Mouse (Mus musculus) cerebellum, adult 2 months (tissue): ENCODE data around the gene Cachd1.

ENCODE experiments used
- CTCF ChIP-seq: fragments of 200-500 bp; IDR thresholded peaks from 2 replicates; pipeline ENCODE4 v1.5.1; 2011; ENCODE audit warnings: low read depth, mild to moderate bottlenecking, control low read depth, low read length, moderate library complexity, borderline replicate concordance; ENCODE audit not compliant: insufficient read depth
- POLR2A ChIP-seq: fragments of 200-500 bp; IDR thresholded peaks from 2 replicates; pipeline ENCODE4 v1.6.1; 2011; ENCODE audit warnings: low read length, control low read depth, borderline replicate concordance; ENCODE audit not compliant: insufficient read depth

DNA sequence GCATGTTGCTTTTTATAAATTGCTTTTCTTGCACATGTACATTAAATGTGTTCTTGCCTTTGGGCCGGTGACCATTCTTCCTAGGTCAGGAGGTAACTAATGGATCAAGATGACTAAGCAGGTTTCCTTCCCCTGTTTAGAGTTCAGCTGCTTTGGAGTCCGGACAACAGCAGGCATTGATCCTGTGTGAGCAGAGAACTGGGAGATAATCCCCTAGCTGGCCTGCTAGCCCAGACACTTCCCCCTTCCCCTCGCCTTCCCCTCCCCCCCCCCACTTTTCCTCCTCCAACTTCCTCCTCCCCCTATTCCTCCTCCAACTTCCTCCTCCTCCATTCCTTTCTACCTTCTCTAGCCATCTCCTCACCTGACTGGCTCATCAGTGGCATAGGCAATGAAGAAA, 135.2 kb downstream of the Cachd1 start:
- TF ChIP-seq POLR2A (no peak), CTCF (no peak)
